ENCODE assay signal across 16 mouse cellular contexts in genomic region chr7:82755602-82756155, GRCm38 (mm10).
"Had no signal": no experiment of that assay in that cellular context is flagged by ENCODE, and none has a peak within 500 bp of the region (broad histone marks: within the 10 kb centered on the region; RNA-seq: fewer than 3 reads in every experiment).

No protein-coding gene starts in this region.

- H3K4me3 ChIP-seq: limb, embryonic 12.5 days; liver, embryonic 13.5 days; midbrain, embryonic 10.5 days; midbrain, embryonic 15.5 days; neural tube, embryonic 12.5 days; stomach, embryonic 15.5 days had no signal

- DNase-seq: kidney, adult 8-10 months; kidney, postnatal 36 days; layer of hippocampus, adult 9-11 months; layer of hippocampus, postnatal 36 days; liver; liver, embryonic 13.5 days; lung, adult 2 months; lung, postnatal 10 days; thymus, postnatal 4 days had no signal

- H3K27ac ChIP-seq: limb, embryonic 12.5 days; liver, embryonic 13.5 days; midbrain, embryonic 10.5 days; midbrain, embryonic 15.5 days; neural tube, embryonic 12.5 days; stomach, embryonic 15.5 days had no signal

- H3K4me1 ChIP-seq: liver, embryonic 13.5 days; midbrain, embryonic 15.5 days; neural tube, embryonic 12.5 days had no signal

- H3K27me3 ChIP-seq: limb, embryonic 12.5 days; liver, embryonic 13.5 days; midbrain, embryonic 15.5 days; neural tube, embryonic 12.5 days; stomach, embryonic 15.5 days had no signal

- H3K9me3 ChIP-seq: limb, embryonic 12.5 days; liver, embryonic 13.5 days; midbrain, embryonic 10.5 days; midbrain, embryonic 15.5 days; neural tube, embryonic 12.5 days; stomach, embryonic 15.5 days had no signal

- H3K9ac ChIP-seq: limb, embryonic 12.5 days; liver, embryonic 13.5 days; midbrain, embryonic 15.5 days; neural tube, embryonic 12.5 days; stomach, embryonic 15.5 days had no signal

- H3K36me3 ChIP-seq: midbrain, embryonic 15.5 days; stomach, embryonic 15.5 days had no signal

- H3K4me2 ChIP-seq: limb, embryonic 12.5 days; liver, embryonic 13.5 days; midbrain, embryonic 15.5 days; neural tube, embryonic 12.5 days; stomach, embryonic 15.5 days had no signal

- ATAC-seq: inflammation-experienced regulatory T-cells, adult 6 months; intestine, postnatal 0 days; midbrain, embryonic 15.5 days had no signal
